Mouse (Mus musculus): ENCODE results near the gene Plin4. TPM values are rescaled to one million over a fixed set of nuclear protein-coding genes. Genes with fewer than 3 reads are reported as not detected.

Gene Plin4
- total RNA-seq (2018; cell fraction: chromatin; rRNA removed): under 1 TPM in 1 of 26 experiments, not detected in 25; 0.16 TPM
- not detected for total RNA-seq (2018; cell fraction: cytosol; rRNA removed)
- total RNA-seq (2018; cell fraction: nucleus; rRNA removed): under 1 TPM in 1 of 26 experiments, not detected in 25; 0.10 TPM
- polyA plus RNA-seq (2018): not detected in 3 replicates

DNA sequence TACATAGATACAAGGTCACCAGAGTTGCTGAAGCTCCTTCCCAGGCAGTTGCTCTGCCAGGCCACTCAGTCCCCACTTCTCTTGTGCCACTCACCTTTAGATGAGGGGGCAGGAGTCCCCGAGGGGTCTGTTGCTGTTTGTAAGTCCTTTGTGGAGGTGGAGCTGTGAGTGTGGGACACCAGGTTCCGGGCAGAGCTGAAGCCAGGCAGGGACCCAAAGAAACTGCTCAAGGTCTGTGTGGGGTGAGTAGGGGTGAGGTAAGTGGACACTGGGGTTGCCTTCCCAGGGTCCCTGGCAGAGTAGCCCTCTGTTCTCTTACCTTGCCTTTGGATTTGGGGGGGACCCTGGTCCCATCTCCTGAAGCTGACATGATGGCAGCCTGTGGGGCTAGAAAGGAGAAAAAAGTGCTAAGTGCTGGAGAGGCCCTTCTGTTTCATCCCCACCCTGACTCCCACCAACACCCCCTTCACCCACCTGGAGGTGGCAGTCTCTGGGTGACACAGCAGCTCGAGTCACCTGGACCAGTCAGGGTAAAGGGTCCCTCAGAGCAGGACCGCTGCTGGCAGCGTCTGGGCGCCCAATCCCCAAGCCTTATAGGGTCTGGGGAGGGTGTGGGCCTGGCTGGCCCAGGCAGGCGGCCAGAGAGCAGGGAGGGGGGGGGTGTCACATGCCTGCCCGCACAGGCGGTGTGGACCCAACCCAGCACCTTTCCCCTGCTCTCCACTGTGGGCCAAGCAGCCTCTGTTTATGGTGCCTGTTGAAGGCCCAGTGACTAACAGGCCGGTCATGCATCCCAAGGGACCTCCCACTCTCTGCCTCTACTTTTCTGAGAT is at the start of gene Plin4:
Gene Plin4 (minus strand): TSS at position 585 of the 833 bp plus-strand sequence.
- H3K4me3 ChIP-seq (ENCODE audit: inconsistent target): no peak within 1 kb of the TSS
- H3K36me3 ChIP-seq (ENCODE audit: inconsistent target): no peaks in the 10 kb centered on the region
- H3K79me2 ChIP-seq (ENCODE audit: inconsistent target): no peaks in the 10 kb centered on the region
- 87% methylated on average over 9 of the region's 10 CpGs for WGBS (ENCODE audit: missing documents)
- no peak within 1 kb of the TSS for H3K27ac ChIP-seq

- H3K4me3 ChIP-seq (ENCODE audit: inconsistent target): no peak overlapping the region
- H3K27ac ChIP-seq: no peak overlapping the region
- H3K36me3 ChIP-seq (ENCODE audit: inconsistent target): no peaks in the 10 kb centered on the region
- H3K79me2 ChIP-seq (ENCODE audit: inconsistent target): no peaks in the 10 kb centered on the region
- WGBS (ENCODE audit: missing documents): 25% methylated on average over 9 of the region's 9 CpGs
Measured at GRCm38 (mm10) chr17:56153643-56154042, 44.0 kb upstream of the Plin4 start.

DNA sequence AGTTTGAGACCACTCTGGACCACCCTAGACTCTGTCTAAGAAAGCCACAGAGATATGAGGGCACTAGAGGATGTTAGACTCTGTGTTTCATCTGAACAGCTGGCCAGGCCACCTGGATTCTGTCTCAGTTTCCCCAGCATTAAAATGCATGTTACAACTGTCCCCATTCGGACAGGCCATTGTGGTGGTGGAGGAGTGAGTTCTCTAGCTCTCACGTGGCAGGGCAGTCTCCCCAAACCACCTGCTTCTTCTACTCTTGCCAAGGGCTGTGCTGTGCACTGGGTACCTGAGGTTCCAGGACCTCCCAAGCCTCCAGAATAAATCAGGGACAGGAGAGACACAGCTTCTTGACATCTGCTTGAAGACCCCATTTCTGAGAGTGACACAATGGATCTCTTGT is 40.3 kb upstream of the Plin4 start:
- H3K36me3 ChIP-seq (ENCODE audit: inconsistent target): no peaks in the 10 kb centered on the region
- 73% methylated on average over 2 of the region's 2 CpGs for WGBS (ENCODE audit: missing documents)
- no peak overlapping the region for H3K4me3 ChIP-seq (ENCODE audit: inconsistent target)
- H3K79me2 ChIP-seq (ENCODE audit: inconsistent target): no peaks in the 10 kb centered on the region
- H3K27ac ChIP-seq: no peak overlapping the region

DNA sequence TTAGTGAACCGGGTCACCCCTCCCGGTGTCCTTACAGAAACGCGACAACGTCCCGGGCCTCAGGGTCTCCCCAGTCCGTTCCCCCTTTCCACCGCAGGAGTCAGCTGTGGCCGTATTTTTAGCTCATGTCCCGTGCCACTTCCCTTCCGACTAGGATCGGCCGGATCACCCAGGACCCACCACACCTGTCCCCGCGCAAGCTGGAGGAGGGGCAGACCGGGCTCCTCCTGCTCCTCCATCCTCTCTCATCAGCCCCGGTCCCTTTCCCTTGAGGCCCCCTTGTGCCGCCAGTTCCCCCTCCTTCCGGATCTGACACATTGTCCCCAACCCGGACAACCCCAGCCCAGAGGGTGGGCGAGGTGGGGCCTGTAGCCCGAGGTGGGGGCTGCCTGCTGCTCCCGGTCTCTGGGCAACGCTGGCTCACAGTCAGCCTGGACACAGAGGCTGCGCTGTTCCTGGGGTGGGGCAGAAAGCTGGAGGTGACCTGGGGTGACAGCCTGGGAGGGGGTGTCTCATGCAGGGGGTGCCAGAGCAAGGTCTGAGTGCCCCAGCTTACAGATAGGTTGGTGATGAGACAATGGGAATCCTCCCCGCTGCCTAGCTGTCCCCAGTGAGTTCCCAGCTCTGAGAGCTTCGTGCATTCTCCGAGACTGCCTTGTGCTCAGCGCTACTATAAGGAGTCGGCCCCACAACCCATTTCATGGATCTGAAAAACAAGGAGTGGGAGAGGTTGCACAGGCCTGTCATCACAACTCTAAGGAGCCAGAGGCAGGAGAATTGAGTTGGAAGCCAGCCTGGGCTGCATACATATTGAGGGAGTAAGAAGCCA is 39.4 kb upstream of the Plin4 start:
- Histone ChIP-seq H3K79me2 (ENCODE audit: inconsistent target) (no peaks in the 10 kb centered on the region), H3K36me3 (ENCODE audit: inconsistent target) (no peaks in the 10 kb centered on the region), H3K27ac (no peak overlapping the region), H3K4me3 (ENCODE audit: inconsistent target) (no peak overlapping the region)
- 10% methylated on average over 28 of the region's 30 CpGs for WGBS (ENCODE audit: missing documents)

DNA sequence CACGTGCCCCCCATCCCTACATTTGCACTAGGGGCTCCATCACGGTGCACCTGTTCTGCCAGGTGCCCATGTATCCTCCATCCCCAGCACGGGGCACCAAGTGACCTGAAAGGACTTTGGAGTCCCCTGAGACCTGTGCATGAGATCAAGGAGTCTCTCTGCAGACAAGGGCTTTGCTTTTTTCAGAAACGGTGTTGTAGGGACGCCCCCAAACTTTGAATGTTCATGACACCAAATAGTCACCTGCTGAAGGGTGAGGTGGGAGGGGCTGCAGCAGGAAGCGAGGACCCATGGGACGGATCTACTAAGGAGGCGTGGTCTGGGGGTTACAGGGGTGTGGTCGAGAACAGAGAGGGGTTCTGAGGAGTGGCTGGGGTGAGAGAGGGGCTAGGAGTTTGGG is 38.7 kb upstream of the Plin4 start:
- no peaks in the 10 kb centered on the region for H3K79me2 ChIP-seq (ENCODE audit: inconsistent target)
- no peak overlapping the region for H3K27ac ChIP-seq
- 49% methylated on average over 9 of the region's 9 CpGs for WGBS (ENCODE audit: missing documents)
- no peaks in the 10 kb centered on the region for H3K36me3 ChIP-seq (ENCODE audit: inconsistent target)
- H3K4me3 ChIP-seq (ENCODE audit: inconsistent target): no peak overlapping the region

- whole genome bisulfite sequencing (ENCODE audit: missing documents): 63% methylated on average over 12 of the region's 12 CpGs
- Histone ChIP-seq H3K27ac (no peak overlapping the region), H3K79me2 (ENCODE audit: inconsistent target) (no peaks in the 10 kb centered on the region), H3K4me3 (ENCODE audit: inconsistent target) (no peak overlapping the region), H3K36me3 (ENCODE audit: inconsistent target) (no peaks in the 10 kb centered on the region)
Measured at GRCm38 (mm10) chr17:56147420-56147819, 37.8 kb upstream of the Plin4 start.

DNA sequence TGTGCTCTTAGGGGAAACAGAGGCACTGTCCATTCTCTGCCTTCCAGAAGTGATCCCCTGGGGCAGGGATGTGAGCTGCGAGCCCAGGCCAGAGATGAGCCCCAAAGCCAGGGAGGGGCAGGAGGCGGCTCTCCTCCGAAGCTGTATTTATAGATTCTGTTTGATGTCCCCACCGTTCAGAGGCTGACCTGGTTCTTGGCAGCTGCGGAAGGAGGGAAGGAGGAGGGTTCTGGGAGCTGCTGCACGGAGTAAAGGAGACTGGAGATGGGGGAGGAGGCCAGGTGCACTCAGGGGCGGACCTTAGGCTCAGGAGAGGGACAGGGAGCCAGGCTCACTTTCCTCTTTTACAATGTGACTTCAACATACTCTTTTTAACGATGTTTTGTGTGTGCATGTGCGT is 36.5 kb upstream of the Plin4 start:
- Histone ChIP-seq H3K27ac (no peak overlapping the region), H3K36me3 (ENCODE audit: inconsistent target) (no peaks in the 10 kb centered on the region), H3K4me3 (ENCODE audit: inconsistent target) (no peak overlapping the region), H3K79me2 (ENCODE audit: inconsistent target) (no peaks in the 10 kb centered on the region)
- WGBS (ENCODE audit: missing documents): 64% methylated on average over 9 of the region's 9 CpGs

- WGBS (ENCODE audit: missing documents): 75% methylated on average over 9 of the region's 9 CpGs
- no peaks in the 10 kb centered on the region for H3K36me3 ChIP-seq (ENCODE audit: inconsistent target)
- no peak overlapping the region for H3K27ac ChIP-seq
- H3K79me2 ChIP-seq (ENCODE audit: inconsistent target): no peaks in the 10 kb centered on the region
- no peak overlapping the region for H3K4me3 ChIP-seq (ENCODE audit: inconsistent target)
Measured at GRCm38 (mm10) chr17:56144546-56144945, 34.9 kb upstream of the Plin4 start.

GRCm38 (mm10) chr17:56141702-56142605 is 32.4 kb upstream of the Plin4 start:
- WGBS (ENCODE audit: missing documents): 9% methylated on average over 42 of the region's 47 CpGs

GRCm38 (mm10) chr17:56139858-56140595 is 30.4 kb upstream of the Plin4 start, which contains the start of gene Sema6b:
TSS of gene Sema6b (minus strand) at chr17:56140343.
- no peak within 1 kb of the TSS for H3K27ac ChIP-seq
- no peaks in the 10 kb centered on the region for H3K79me2 ChIP-seq (ENCODE audit: inconsistent target)
- H3K36me3 ChIP-seq (ENCODE audit: inconsistent target): no peaks in the 10 kb centered on the region
- H3K4me3 ChIP-seq (ENCODE audit: inconsistent target): no peak within 1 kb of the TSS
- 3% methylated on average over 74 of the region's 79 CpGs for WGBS (ENCODE audit: missing documents)

More at GRCm38 (mm10) chr17:56141702-56142605, 32.4 kb upstream of the Plin4 start:
- no peak overlapping the region for H3K4me3 ChIP-seq (ENCODE audit: inconsistent target)
- no peak overlapping the region for H3K27ac ChIP-seq
- H3K36me3 ChIP-seq (ENCODE audit: inconsistent target): no peaks in the 10 kb centered on the region
- no peaks in the 10 kb centered on the region for H3K79me2 ChIP-seq (ENCODE audit: inconsistent target)

DNA sequence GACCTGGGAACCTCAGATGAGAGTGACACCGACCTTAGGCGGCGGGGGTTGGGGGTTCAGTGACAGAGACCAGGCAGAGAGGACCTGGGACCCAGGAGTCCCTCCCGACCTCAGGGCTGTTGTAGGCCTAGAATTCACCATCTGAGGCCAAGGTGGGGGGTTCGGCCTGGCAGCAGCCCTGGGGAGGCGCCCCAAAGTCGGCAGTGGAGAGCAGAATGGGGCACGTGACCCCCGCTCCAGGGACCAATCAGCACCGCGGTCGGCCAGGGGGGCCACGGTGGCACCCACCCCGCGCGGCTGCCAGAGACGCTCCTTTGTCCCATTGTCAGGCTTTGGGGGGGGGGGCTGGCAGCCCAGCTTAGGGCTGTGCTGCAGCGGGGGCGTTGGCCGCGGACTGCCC is 29.8 kb upstream of the Plin4 start:
- no peak overlapping the region for H3K27ac ChIP-seq
- H3K4me3 ChIP-seq (ENCODE audit: inconsistent target): no peak overlapping the region
- H3K36me3 ChIP-seq (ENCODE audit: inconsistent target): no peaks in the 10 kb centered on the region
- no peaks in the 10 kb centered on the region for H3K79me2 ChIP-seq (ENCODE audit: inconsistent target)
- WGBS (ENCODE audit: missing documents): 31% methylated on average over 19 of the region's 21 CpGs

- Histone ChIP-seq H3K36me3 (ENCODE audit: inconsistent target) (no peaks in the 10 kb centered on the region), H3K4me3 (ENCODE audit: inconsistent target) (no peak overlapping the region), H3K27ac (no peak overlapping the region), H3K79me2 (ENCODE audit: inconsistent target) (no peaks in the 10 kb centered on the region)
- WGBS (ENCODE audit: missing documents): 77% methylated on average over 24 of the region's 25 CpGs
Measured at GRCm38 (mm10) chr17:56137839-56138613, 28.4 kb upstream of the Plin4 start.

- Histone ChIP-seq H3K79me2 (ENCODE audit: inconsistent target) (no peaks in the 10 kb centered on the region; the same call in 1 of the 2 replicates), H3K36me3 (ENCODE audit: inconsistent target) (no peaks in the 10 kb centered on the region), H3K27ac (no peak overlapping the region), H3K4me3 (ENCODE audit: inconsistent target) (no peak overlapping the region)
- WGBS (ENCODE audit: missing documents): 83% methylated on average over 7 of the region's 7 CpGs
Measured at GRCm38 (mm10) chr17:56136558-56136957, 27.0 kb upstream of the Plin4 start.
